Mouse (Mus musculus): ENCODE results near the gene Defb26.

Gene Defb26

GRCm38 (mm10) chr2:152464570-152465150 lies 46.8 kb downstream of the Defb26 start, which contains the start of gene Defb23:
TSS of gene Defb23 (minus strand) at chr2:152464620.
- DNase-seq = no peak

GRCm38 (mm10) chr2:152459241-152459640 lies 52.3 kb downstream of the Defb26 start:
- DNase-seq = no peak
